Mouse (Mus musculus): ENCODE results near the gene Emc6. TPM values are rescaled to one million over a fixed set of nuclear protein-coding genes. Genes with fewer than 3 reads are reported as not detected.

Gene Emc6
- total and polyA plus RNA-seq, 3 experiments: 179 to 211 TPM; not detected in 1

DNA sequence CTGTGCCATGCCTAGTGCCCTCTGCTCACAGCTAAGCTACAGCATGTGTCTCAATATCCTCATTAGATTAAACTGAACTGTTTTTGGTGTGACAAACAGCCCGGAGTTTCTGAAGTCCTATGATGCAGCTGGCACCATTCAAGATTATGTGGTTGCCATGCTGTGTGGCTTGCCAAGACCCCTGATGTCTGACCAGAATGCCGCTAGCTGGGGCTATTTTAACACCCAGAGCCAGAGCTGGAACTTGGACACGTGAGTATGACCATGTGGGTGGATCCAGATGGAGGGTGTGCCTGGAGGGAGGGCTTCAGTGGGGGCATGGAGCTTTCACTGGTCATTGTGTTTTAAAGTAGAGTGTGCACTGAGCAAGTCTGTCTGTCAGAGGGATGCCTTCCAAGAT, 37.1 kb upstream of the Emc6 start:
- no peaks in the 10 kb centered on the region for H3K9me3 ChIP-seq (replicated peaks; ENCODE audit: insufficient read depth, low read length)
- no peaks in the 10 kb centered on the region for H3K27me3 ChIP-seq (ENCODE audit: control insufficient read depth in 1 of 2, insufficient read depth in 2 of 2, low read length in 2 of 2)
- DNase-seq (ENCODE audit: low read depth, low spot score): no peak
- H3K36me3 ChIP-seq (ENCODE audit: control insufficient read depth in 1 of 2, insufficient read depth in 2 of 2, low read length in 2 of 2): no peaks in the 10 kb centered on the region
- H3K4me3 ChIP-seq (ENCODE audit: control insufficient read depth in 1 of 2, insufficient read depth in 1 of 2, low read depth in 2 of 2, low read length in 2 of 2): no peak overlapping the region
- no peaks in the 10 kb centered on the region for H3K79me2 ChIP-seq (ENCODE audit: control insufficient read depth, insufficient read depth, low read length, poor library complexity)
- H3K9ac ChIP-seq (ENCODE audit: control insufficient read depth, low read depth, low read length, poor library complexity, severe bottlenecking): no peak overlapping the region
- no peak for TF ChIP-seq TCF12 (IDR thresholded peaks at IDR 0.05; ENCODE audit: low read depth, low read length)
- TF ChIP-seq MXI1 (IDR thresholded peaks at IDR 0.05; ENCODE audit: low read depth, low read length): no peak
- no peak for TF ChIP-seq USF1 (IDR thresholded peaks at IDR 0.05; ENCODE audit: low read depth, low read length)
- no peak for TF ChIP-seq POLR2AphosphoS2 (IDR thresholded peaks at IDR 0.05; ENCODE audit: low read length)
- no peak for TF ChIP-seq BHLHE40 (IDR thresholded peaks at IDR 0.05; ENCODE audit: borderline replicate concordance, low read depth, low read length)
- TF ChIP-seq MAZ (IDR thresholded peaks at IDR 0.05; ENCODE audit: low read depth, low read length): no peak
- no peak for TF ChIP-seq ZKSCAN1 (IDR thresholded peaks at IDR 0.05; ENCODE audit: low read depth, low read length)
- no peak for TF ChIP-seq POLR2AphosphoS5 (IDR thresholded peaks at IDR 0.05; ENCODE audit: borderline replicate concordance, low read depth, low read length)
- no peak for TF ChIP-seq ZC3H11A (IDR thresholded peaks at IDR 0.05; ENCODE audit: low read depth, low read length)
- TF ChIP-seq MAFK (IDR thresholded peaks at IDR 0.05; ENCODE audit: borderline replicate concordance, low read depth, low read length): no peak
- no peak for TF ChIP-seq CHD2 (IDR thresholded peaks at IDR 0.05; ENCODE audit: low read length)
- TF ChIP-seq SIN3A (IDR thresholded peaks at IDR 0.05; ENCODE audit: low read length): no peak
- H3K4me1 ChIP-seq (ENCODE audit: control insufficient read depth in 1 of 2, insufficient read depth in 2 of 2, low read length in 2 of 2): no peaks in the 10 kb centered on the region
- no peak overlapping the region for H3K27ac ChIP-seq (ENCODE audit: control insufficient read depth, low read depth, low read length)

- Histone ChIP-seq H3K4me1 (ENCODE audit: control insufficient read depth in 1 of 2, insufficient read depth in 2 of 2, low read length in 2 of 2) (no peaks in the 10 kb centered on the region), H3K9me3 (replicated peaks; ENCODE audit: insufficient read depth, low read length) (no peaks in the 10 kb centered on the region), H3K36me3 (ENCODE audit: control insufficient read depth in 1 of 2, insufficient read depth in 2 of 2, low read length in 2 of 2) (no peaks in the 10 kb centered on the region), H3K4me3 (ENCODE audit: control insufficient read depth in 1 of 2, insufficient read depth in 1 of 2, low read depth in 2 of 2, low read length in 2 of 2) (no peak overlapping the region), H3K27ac (ENCODE audit: control insufficient read depth, low read depth, low read length) (no peak overlapping the region), H3K9ac (ENCODE audit: control insufficient read depth, low read depth, low read length, poor library complexity, severe bottlenecking) (no peak overlapping the region), H3K27me3 (ENCODE audit: control insufficient read depth in 1 of 2, insufficient read depth in 2 of 2, low read length in 2 of 2) (no peaks in the 10 kb centered on the region), H3K79me2 (ENCODE audit: control insufficient read depth, insufficient read depth, low read length, poor library complexity) (no peaks in the 10 kb centered on the region)
- peak; percentile 54 for DNase-seq (ENCODE audit: low read depth, low spot score)
- TF ChIP-seq SMC3 (IDR thresholded peaks at IDR 0.05; ENCODE audit: low read depth, low read length): peak; percentile 58
- no peak for TF ChIP-seq MXI1 (IDR thresholded peaks at IDR 0.05; ENCODE audit: low read depth, low read length)
- peak; percentile 38; the same call in 1 of the 2 replicates for TF ChIP-seq GATA1 (IDR thresholded peaks at IDR 0.05; ENCODE audit: low read depth, low read length)
- no peak for TF ChIP-seq ELF1 (IDR thresholded peaks at IDR 0.05; ENCODE audit: low read depth, low read length)
- 0 out of 2 replicates have a peak, but pooled peaks have one; percentile 20 for TF ChIP-seq ZC3H11A (IDR thresholded peaks at IDR 0.05; ENCODE audit: low read depth, low read length)
- no peak for TF ChIP-seq MYC (IDR thresholded peaks at IDR 0.05; ENCODE audit: low read depth, low read length)
- no peak for TF ChIP-seq CHD2 (IDR thresholded peaks at IDR 0.05; ENCODE audit: low read length)
- peak; percentile 45 to 52 (median 48) for TF ChIP-seq CTCF (IDR thresholded peaks at IDR 0.05 in 2 of 3, conservative IDR thresholded peaks at IDR 0.05 in 1 of 3; ENCODE audit: control insufficient read depth in 1 of 3, insufficient read depth in 1 of 3, low read depth in 2 of 3, low read length in 3 of 3, poor library complexity in 1 of 3, severe bottlenecking in 1 of 3)
- peak; percentile 39 for TF ChIP-seq RAD21 (IDR thresholded peaks at IDR 0.05; ENCODE audit: low read depth, low read length)
- TF ChIP-seq USF1 (IDR thresholded peaks at IDR 0.05; ENCODE audit: low read depth, low read length): no peak
- TF ChIP-seq JUND (IDR thresholded peaks at IDR 0.05; ENCODE audit: low read depth, low read length): no peak
- TF ChIP-seq MAZ (IDR thresholded peaks at IDR 0.05; ENCODE audit: low read depth, low read length): no peak
- no peak for TF ChIP-seq NRF1 (IDR thresholded peaks at IDR 0.05; ENCODE audit: insufficient read depth, low read depth, low read length, poor library complexity, severe bottlenecking)
- no peak for TF ChIP-seq TAL1 (IDR thresholded peaks at IDR 0.05; ENCODE audit: low read length)
- no peak for TF ChIP-seq RCOR1 (IDR thresholded peaks at IDR 0.05; ENCODE audit: low read depth, low read length)
- no peak for TF ChIP-seq HCFC1 (IDR thresholded peaks at IDR 0.05; ENCODE audit: low read depth, low read length)
- TF ChIP-seq UBTF (IDR thresholded peaks at IDR 0.05; ENCODE audit: borderline replicate concordance, insufficient read depth, low read depth, low read length): no peak
- no peak for TF ChIP-seq MAFK (IDR thresholded peaks at IDR 0.05; ENCODE audit: borderline replicate concordance, low read depth, low read length)
- TF ChIP-seq POLR2A (IDR thresholded peaks at IDR 0.05; ENCODE audit: control insufficient read depth in 1 of 2, insufficient read depth in 1 of 2, low read depth in 1 of 2, low read length in 2 of 2, poor library complexity in 1 of 2): no peak
- TF ChIP-seq TCF12 (IDR thresholded peaks at IDR 0.05; ENCODE audit: low read depth, low read length): no peak
- TF ChIP-seq POLR2AphosphoS2 (IDR thresholded peaks at IDR 0.05; ENCODE audit: low read length): no peak
- TF ChIP-seq ETS1 (IDR thresholded peaks at IDR 0.05; ENCODE audit: low read depth, low read length): no peak
- no peak for TF ChIP-seq TBP (IDR thresholded peaks at IDR 0.05; ENCODE audit: low read depth, low read length)
- no peak for TF ChIP-seq MAX (IDR thresholded peaks at IDR 0.05; ENCODE audit: low read length)
- no peak for TF ChIP-seq GABPA (IDR thresholded peaks at IDR 0.05; ENCODE audit: low read depth, low read length)
- no peak for TF ChIP-seq MYB (IDR thresholded peaks at IDR 0.05; ENCODE audit: low read depth, low read length)
Measured at GRCm38 (mm10) chr11:73207621-73208020, 30.8 kb upstream of the Emc6 start.

Measured in MEL (cell line).